Mouse (Mus musculus) adrenal gland, postnatal 25 days (tissue): ENCODE results near the gene Aimp1. TPM values are rescaled to one million over a fixed set of nuclear protein-coding genes. Genes with fewer than 3 reads are reported as not detected.

Experiments
- DNase-seq: peaks from one replicate; pipeline ENCODE4 v3.0.0; 2021; ENCODE audit warnings: mixed read lengths
- long read RNA-seq: library from polyadenylated mRNA; stranded (forward); transcript quantifications from one replicate; pipeline ENCODE4 v2.0.0, GENCODE M21; 2021
- total RNA-seq: library from RNA; stranded (reverse); gene quantifications from 2 replicates; pipeline ENCODE4 v1.2.3, GENCODE M21; 2021

Aimp1 gene
- total RNA-seq = 49.4 and 50.2 TPM in 2 replicates
- long read RNA-seq, transcript Aimp1-201 (7 exons, 1,126 nt) = major isoform, 38 of 44 reads
- long read RNA-seq, partial matches to known transcripts = 5 of 44 reads
- long read RNA-seq, other reads (novel, unspliced or antisense) = 1 of 44 reads

- DNase-seq = no peak
Measured at GRCm38 (mm10) chr3:132684231-132684928, at the start of gene Aimp1. TSS of gene Aimp1 (minus strand) at chr3:132684370.

- no peak for DNase-seq
Measured at GRCm38 (mm10) chr3:132724326-132724725, 40.2 kb upstream of the Aimp1 start.

- DNase-seq = no peak
Measured at GRCm38 (mm10) chr3:132717316-132717715, 33.1 kb upstream of the Aimp1 start.

- DNase-seq = no peak
Measured at GRCm38 (mm10) chr3:132713913-132714312, 29.7 kb upstream of the Aimp1 start.

- no peak for DNase-seq
Measured at GRCm38 (mm10) chr3:132706977-132707376, 22.8 kb upstream of the Aimp1 start.

GRCm38 (mm10) chr3:132704216-132704615 is 20.0 kb upstream of the Aimp1 start:
- peak; percentile 18 for DNase-seq

GRCm38 (mm10) chr3:132701368-132701767 is 17.2 kb upstream of the Aimp1 start:
- DNase-seq = no peak

- peak; percentile 94 for DNase-seq
Measured at GRCm38 (mm10) chr3:132683447-132684230, 531 bp downstream of the Aimp1 start, which contains the start of gene Tbck. TSS of gene Tbck (plus strand) at chr3:132684144.

- no peak for DNase-seq
Measured at GRCm38 (mm10) chr3:132677494-132677893, 6.7 kb downstream of the Aimp1 start.

GRCm38 (mm10) chr3:132655955-132656354 is 28.2 kb downstream of the Aimp1 start:
- no peak for DNase-seq

- DNase-seq = no peak
Measured at GRCm38 (mm10) chr3:132653959-132654358, 30.2 kb downstream of the Aimp1 start.

- peak; percentile 5 for DNase-seq
Measured at GRCm38 (mm10) chr3:132651776-132652175, 32.4 kb downstream of the Aimp1 start.

- DNase-seq = no peak
Measured at GRCm38 (mm10) chr3:132650191-132650590, 34.0 kb downstream of the Aimp1 start.

- no peak for DNase-seq
Measured at GRCm38 (mm10) chr3:132649368-132649767, 34.8 kb downstream of the Aimp1 start.

- DNase-seq = no peak
Measured at GRCm38 (mm10) chr3:132646814-132647213, 37.4 kb downstream of the Aimp1 start.

- DNase-seq = no peak
Measured at GRCm38 (mm10) chr3:132644071-132644470, 40.1 kb downstream of the Aimp1 start.

- DNase-seq = no peak
Measured at GRCm38 (mm10) chr3:132637080-132637479, 47.1 kb downstream of the Aimp1 start.

GRCm38 (mm10) chr3:132633261-132633660 is 50.9 kb downstream of the Aimp1 start:
- DNase-seq = no peak

- DNase-seq = no peak
Measured at GRCm38 (mm10) chr3:132629601-132630239, 54.5 kb downstream of the Aimp1 start, which contains the start of gene Gimd1. TSS of gene Gimd1 (plus strand) at chr3:132629820.

- DNase-seq = no peak
Measured at GRCm38 (mm10) chr3:132628741-132629140, 55.4 kb downstream of the Aimp1 start.
